Mouse (Mus musculus): ENCODE measurements around the gene Stx18.

DNA sequence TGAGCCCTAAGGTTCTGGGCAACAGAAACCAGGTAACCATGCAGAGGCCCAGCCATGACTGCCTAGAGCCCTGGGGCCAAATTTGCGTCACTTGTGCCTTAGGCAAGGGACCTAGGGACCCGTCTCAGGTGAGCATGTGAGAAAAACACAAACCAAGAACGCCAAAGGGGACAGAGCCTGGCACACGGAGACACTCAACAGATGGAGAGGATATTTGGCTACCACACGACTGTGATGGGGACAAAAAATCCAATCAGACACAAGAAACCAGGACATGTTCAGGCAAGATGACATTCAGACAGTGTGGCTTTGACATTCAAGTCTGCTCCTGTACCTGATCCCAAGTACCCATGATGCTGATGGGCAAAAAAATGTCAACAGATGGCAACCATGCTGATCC is 115.1 kb downstream of the Stx18 start:
- TF ChIP-seq CTCF (IDR thresholded peaks at IDR 0.05; ENCODE audit: extremely low read depth, insufficient read depth, low read length), result no peak
- TF ChIP-seq POLR2A (IDR thresholded peaks at IDR 0.05; ENCODE audit: extremely low read depth, insufficient read depth, low read length), result no peak

Data from cortical plate, adult 2 months (tissue).